Mouse (Mus musculus) liver, postnatal 0 days (tissue): ENCODE measurements at regions not wholly inside any gene's neighbourhood (a gene's known extent, or its start where the extent isn't known, plus 50 kb on each side); places are given as distances from the start of the nearest gene placed in this dataset.

Experiments used
- CTCF ChIP-seq: sonication (generic); IDR thresholded peaks from 2 replicates; pipeline ENCODE4 v1.5.1; 2016; ENCODE audit warnings: antibody characterized with exemption, low read depth
- EP300 ChIP-seq: IDR thresholded peaks from 2 replicates; pipeline ENCODE4 v1.6.1; 2016; ENCODE audit warnings: antibody characterized with exemption, low read depth, mild to moderate bottlenecking

GRCm38 (mm10) chr4:55741355-55741754 lies 209.1 kb upstream of the Klf4 start:
- TF ChIP-seq CTCF (no peak), EP300 (no peak)
